Mouse (Mus musculus): Measurements from ENCODE around the gene Car6. TPM values are rescaled to one million over a fixed set of nuclear protein-coding genes. Genes with fewer than 3 reads are reported as not detected.

Gene Car6
- polyA plus RNA-seq, 1 experiment, result 0.11 TPM

DNA sequence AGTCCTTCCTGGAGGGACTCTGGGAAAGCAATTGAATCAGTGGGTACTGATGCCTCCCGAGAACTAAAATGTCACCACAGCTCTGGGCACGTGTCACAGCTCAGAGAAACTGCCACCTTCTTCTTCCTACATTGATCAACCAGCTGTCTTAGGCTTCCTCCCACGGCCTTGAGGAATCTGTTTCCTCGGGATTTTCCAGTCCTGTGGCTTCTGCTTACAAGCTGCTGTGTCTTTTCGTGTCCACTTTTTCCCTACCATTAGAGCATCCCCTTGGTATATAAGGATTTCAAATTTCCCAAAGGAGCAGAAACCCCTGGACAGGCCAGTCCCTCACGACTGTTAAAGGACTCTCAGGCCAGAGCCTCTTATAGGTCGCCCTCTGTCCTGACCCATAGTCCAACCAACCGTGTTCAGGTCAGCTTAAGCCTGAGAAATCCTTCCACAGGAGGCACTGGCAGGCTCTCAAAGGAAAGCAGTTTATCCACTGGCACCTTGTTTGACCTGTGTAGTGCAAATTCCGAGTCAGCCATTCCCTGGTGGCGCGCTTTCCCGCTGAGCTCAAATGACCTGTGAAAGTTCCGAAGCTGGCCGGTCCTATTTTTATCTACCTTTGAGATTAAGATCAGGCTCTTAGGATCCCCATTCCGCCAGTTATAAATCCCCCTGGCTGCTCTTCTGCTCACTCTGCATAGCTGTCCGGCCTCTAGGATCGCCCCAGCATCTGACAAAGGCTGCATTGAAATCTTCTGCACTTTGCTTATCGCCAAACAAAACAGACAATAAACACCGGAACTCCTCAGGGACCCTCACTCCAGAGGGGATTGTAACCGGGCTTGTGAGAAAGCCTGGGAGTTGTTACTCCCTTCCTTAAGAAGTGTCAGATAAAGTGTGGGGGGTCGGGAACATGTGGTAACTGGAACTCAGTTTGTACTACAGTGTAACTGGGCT lies 29.6 kb upstream of the Car6 start:
- Histone ChIP-seq H3K4me1 (ENCODE audit: control insufficient read depth, insufficient read depth, low read length) (no peaks in the 10 kb centered on the region), H3K4me3 (replicated peaks; ENCODE audit: extremely low read depth, low read depth, low read length) (no peak overlapping the region)
- 54% methylated on average over 21 of the region's 21 CpGs for WGBS
- no peak for DNase-seq
- no peak for TF ChIP-seq CTCF (IDR thresholded peaks at IDR 0.05; ENCODE audit: insufficient read depth, low read length)
- no peak for TF ChIP-seq POLR2A (IDR thresholded peaks at IDR 0.05; ENCODE audit: borderline replicate concordance, extremely low read depth, low read depth, low read length)

DNA sequence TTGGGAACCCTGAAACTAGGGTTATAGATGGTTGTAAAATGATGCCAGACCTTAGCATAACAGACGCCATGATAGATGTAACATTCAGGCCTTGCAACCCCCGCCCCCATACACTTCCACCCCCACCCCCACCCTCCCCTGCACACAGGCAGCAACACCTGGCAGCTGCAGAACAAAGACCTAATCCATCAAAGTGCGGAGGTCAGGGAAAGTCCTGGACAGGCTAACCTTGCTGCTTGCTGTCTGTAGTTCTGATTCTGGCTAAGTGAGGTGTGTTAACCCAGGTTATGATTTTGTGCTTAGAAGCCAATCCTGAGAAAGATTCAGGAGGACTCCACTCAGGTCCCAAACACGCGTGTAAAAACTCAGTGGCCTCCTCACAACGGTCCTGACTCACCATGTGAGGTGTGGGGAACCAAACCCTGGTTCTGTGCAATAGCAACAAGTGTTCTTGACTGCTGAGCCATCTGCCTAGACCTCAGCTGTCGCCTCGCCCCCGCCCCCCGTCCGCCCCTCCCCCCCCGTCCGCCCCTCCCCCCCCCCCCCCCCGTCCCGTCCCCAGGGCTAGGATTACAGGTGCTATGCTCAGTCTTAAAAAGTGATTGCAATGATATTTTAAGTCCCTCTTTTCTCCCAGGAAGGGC lies 28.7 kb upstream of the Car6 start:
- WGBS, result 66% methylated on average over 7 of the region's 15 CpGs
- DNase-seq, result no peak
- no peak for TF ChIP-seq CTCF (IDR thresholded peaks at IDR 0.05; ENCODE audit: insufficient read depth, low read length)
- Histone ChIP-seq H3K4me1 (ENCODE audit: control insufficient read depth, insufficient read depth, low read length) (no peaks in the 10 kb centered on the region), H3K4me3 (replicated peaks; ENCODE audit: extremely low read depth, low read depth, low read length) (no peak overlapping the region)

- Histone ChIP-seq H3K4me3 (replicated peaks; ENCODE audit: extremely low read depth, low read depth, low read length) (no peak overlapping the region), H3K4me1 (ENCODE audit: control insufficient read depth, insufficient read depth, low read length) (no peaks in the 10 kb centered on the region)
- 58% methylated on average over 7 of the region's 7 CpGs for WGBS
- no peak for TF ChIP-seq CTCF (IDR thresholded peaks at IDR 0.05; ENCODE audit: insufficient read depth, low read length)
- no peak for TF ChIP-seq POLR2A (IDR thresholded peaks at IDR 0.05; ENCODE audit: borderline replicate concordance, extremely low read depth, low read depth, low read length)
- no peak for DNase-seq
These were observed 27.6 kb upstream of the Car6 start for GRCm38 (mm10) chr4:150228581-150229348.

GRCm38 (mm10) chr4:150226818-150227688 lies 25.9 kb upstream of the Car6 start:
- TF ChIP-seq CTCF (IDR thresholded peaks at IDR 0.05; ENCODE audit: insufficient read depth, low read length), result no peak
- no peak for TF ChIP-seq POLR2A (IDR thresholded peaks at IDR 0.05; ENCODE audit: borderline replicate concordance, extremely low read depth, low read depth, low read length)
- Histone ChIP-seq H3K4me1 (ENCODE audit: control insufficient read depth, insufficient read depth, low read length) (no peaks in the 10 kb centered on the region), H3K4me3 (replicated peaks; ENCODE audit: extremely low read depth, low read depth, low read length) (no peak overlapping the region)
- no peak for DNase-seq
- 47% methylated on average over 7 of the region's 7 CpGs for WGBS

- 68% methylated on average over 1 of the region's 1 CpGs for WGBS
- no peak overlapping the region for H3K4me3 ChIP-seq (replicated peaks; ENCODE audit: extremely low read depth, low read depth, low read length)
- no peak for TF ChIP-seq POLR2A (IDR thresholded peaks at IDR 0.05; ENCODE audit: borderline replicate concordance, extremely low read depth, low read depth, low read length)
- TF ChIP-seq CTCF (IDR thresholded peaks at IDR 0.05; ENCODE audit: insufficient read depth, low read length), result no peak
- DNase-seq, result no peak
- H3K4me1 ChIP-seq (ENCODE audit: control insufficient read depth, insufficient read depth, low read length), result no peaks in the 10 kb centered on the region
These were observed 24.6 kb upstream of the Car6 start for GRCm38 (mm10) chr4:150225700-150226099.

- WGBS, result 82% methylated on average over 4 of the region's 4 CpGs
- TF ChIP-seq POLR2A (IDR thresholded peaks at IDR 0.05; ENCODE audit: borderline replicate concordance, extremely low read depth, low read depth, low read length) (no peak), CTCF (IDR thresholded peaks at IDR 0.05; ENCODE audit: insufficient read depth, low read length) (no peak)
These were observed 22.7 kb upstream of the Car6 start for GRCm38 (mm10) chr4:150223830-150224229.

GRCm38 (mm10) chr4:150221017-150221640 lies 20.0 kb upstream of the Car6 start:
- WGBS, result 60% methylated on average over 10 of the region's 10 CpGs
- no peak overlapping the region for H3K4me3 ChIP-seq (replicated peaks; ENCODE audit: extremely low read depth, low read depth, low read length)
- TF ChIP-seq POLR2A (IDR thresholded peaks at IDR 0.05; ENCODE audit: borderline replicate concordance, extremely low read depth, low read depth, low read length) (no peak), CTCF (IDR thresholded peaks at IDR 0.05; ENCODE audit: insufficient read depth, low read length) (no peak)
- peaks cover 3% of the 10 kb centered on the region; the same call in 1 of the 2 replicates for H3K4me1 ChIP-seq (ENCODE audit: control insufficient read depth, insufficient read depth, low read length)
- no peak for DNase-seq

More at GRCm38 (mm10) chr4:150223830-150224229, 22.7 kb upstream of the Car6 start:
- no peak for DNase-seq
- Histone ChIP-seq H3K4me3 (replicated peaks; ENCODE audit: extremely low read depth, low read depth, low read length) (no peak overlapping the region), H3K4me1 (ENCODE audit: control insufficient read depth, insufficient read depth, low read length) (peaks cover 3% of the 10 kb centered on the region; the same call in 1 of the 2 replicates)

DNA sequence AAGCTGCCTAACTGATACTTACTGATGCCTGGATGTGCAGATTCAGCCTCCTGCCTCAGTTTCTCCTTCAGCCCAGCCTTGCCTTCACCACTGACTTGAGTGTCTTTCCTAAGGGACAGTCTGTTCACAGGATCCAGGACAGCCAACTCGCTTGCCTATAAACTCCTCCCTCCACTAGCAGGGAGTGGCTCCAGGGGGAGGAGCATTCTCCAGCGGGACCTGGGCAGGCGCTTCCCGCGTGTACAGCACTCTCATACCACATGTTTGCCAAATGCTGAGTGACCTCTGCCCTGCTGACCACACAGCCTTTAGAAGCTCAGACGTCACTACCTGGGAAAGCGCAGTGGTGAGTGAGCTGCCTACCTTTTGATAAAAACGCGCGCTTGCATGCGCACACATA lies 19.5 kb upstream of the Car6 start:
- DNase-seq, result peak; percentile 39
- WGBS, result 24% methylated on average over 11 of the region's 11 CpGs
- no peak overlapping the region for H3K4me3 ChIP-seq (replicated peaks; ENCODE audit: extremely low read depth, low read depth, low read length)
- H3K4me1 ChIP-seq (ENCODE audit: control insufficient read depth, insufficient read depth, low read length), result peaks cover 3% of the 10 kb centered on the region; the same call in 1 of the 2 replicates
- TF ChIP-seq POLR2A (IDR thresholded peaks at IDR 0.05; ENCODE audit: borderline replicate concordance, extremely low read depth, low read depth, low read length) (no peak), CTCF (IDR thresholded peaks at IDR 0.05; ENCODE audit: insufficient read depth, low read length) (no peak)

Measured in lung, adult 2 months (tissue).